Mouse (Mus musculus) limb, embryonic 11.5 days (tissue): ENCODE measurements around the gene Sh3rf3. TPM values are rescaled to one million over a fixed set of nuclear protein-coding genes. Genes with fewer than 3 reads are reported as not detected.

ENCODE experiments used
- ATAC-seq: fragments of 200-750 bp; cut with Nextera tagmentation; 2 replicates; pipeline ENCODE4 v1.8.0; 2017; ENCODE audit warnings: low read depth; ENCODE audit not compliant: insufficient number of reproducible peaks, low FRiP score, low TSS enrichment
- DNase-seq: peaks from one replicate; pipeline ENCODE4 v3.0.0-alpha.2; 2015; ENCODE audit warnings: low spot score
- H3K27ac ChIP-seq: fragments of 300-500 bp; sonication (generic); replicated peaks from 2 replicates; pipeline ENCODE4 v1.5.1; 2014; ENCODE audit warnings: low read depth, mild to moderate bottlenecking, low read length
- H3K27me3 ChIP-seq: fragments of 300-500 bp; sonication (generic); 2 replicates; pipeline ENCODE4 v1.6.1; 2014; ENCODE audit warnings: mild to moderate bottlenecking, low read length, mixed read lengths; ENCODE audit not compliant: control insufficient read depth, insufficient read depth
- H3K36me3 ChIP-seq: fragments of 300-500 bp; sonication (generic); 2 replicates; pipeline ENCODE4 v1.6.1; 2014; ENCODE audit warnings: mild to moderate bottlenecking, low read length, moderate library complexity, mixed read lengths; ENCODE audit not compliant: control insufficient read depth, insufficient read depth
- H3K4me1 ChIP-seq: fragments of 300-500 bp; sonication (generic); 2 replicates; pipeline ENCODE4 v1.6.1; 2014; ENCODE audit warnings: low read length, mixed read lengths; ENCODE audit not compliant: control insufficient read depth, insufficient read depth
- H3K4me2 ChIP-seq: fragments of 300-500 bp; sonication (generic); 2 replicates; pipeline ENCODE4 v1.6.1; 2014; ENCODE audit warnings: low read depth, mild to moderate bottlenecking, moderate library complexity; ENCODE audit not compliant: severe bottlenecking
- H3K4me3 ChIP-seq: fragments of 300-500 bp; sonication (generic); 2 replicates; pipeline ENCODE4 v1.5.1; 2014; ENCODE audit warnings: low read depth, low read length
- H3K9ac ChIP-seq: fragments of 300-500 bp; sonication (generic); 2 replicates; pipeline ENCODE4 v1.6.1; 2014; ENCODE audit warnings: mild to moderate bottlenecking, low read length
- H3K9me3 ChIP-seq: fragments of 300-500 bp; sonication (generic); 2 replicates; pipeline ENCODE4 v1.6.1; 2016; ENCODE audit warnings: low read length; ENCODE audit not compliant: control insufficient read depth
- WGBS: fragments of 180-500 bp; shearing (Covaris S2); extraction: QIAGEN DNeasy Blood & Tissue Kit; methylation state at CpG from one replicate; pipeline ENCODE4 v1.1.7; 2014; 5-methylcytosine and 5-hydroxymethylcytosine counted together
- polyA plus RNA-seq: library from polyadenylated mRNA; unstranded; fragments of >200 nt; fragmentation: Nextera tagmentation; extraction: Ambion mirVana; gene quantifications from 2 replicates; pipeline ENCODE4 v1.2.1, GENCODE M21; 2014

Gene Sh3rf3
- polyA plus RNA-seq, 1 experiment from 2014 or later: 0.60 TPM

DNA sequence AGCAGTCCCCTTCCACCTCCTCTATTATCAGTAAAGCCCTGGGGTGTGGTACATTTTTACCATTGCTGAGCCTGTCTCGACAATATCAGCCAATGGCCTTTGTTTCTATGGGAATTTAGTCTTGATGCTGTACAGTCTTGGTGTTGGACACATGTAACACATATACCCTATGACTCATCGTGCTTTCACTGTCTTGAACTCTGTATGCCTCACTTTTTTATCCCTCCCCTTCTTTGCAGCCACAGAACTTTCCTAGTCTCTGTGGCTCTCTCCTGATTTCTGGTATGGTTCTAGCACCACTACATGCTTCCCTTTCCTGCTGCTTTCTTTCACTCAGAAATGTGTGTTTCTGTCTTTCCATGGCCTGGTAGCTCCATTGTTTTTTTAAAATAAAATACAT, 181.6 kb downstream of the Sh3rf3 start:
- no peaks in the 10 kb centered on the region for H3K4me1 ChIP-seq
- DNase-seq: no peak
- no peak overlapping the region for H3K4me3 ChIP-seq
- no peak for ATAC-seq
- H3K9ac ChIP-seq: no peak overlapping the region
- H3K27ac ChIP-seq: no peak overlapping the region
- 79% methylated on average over 2 of the region's 2 CpGs for WGBS
- no peak overlapping the region for H3K4me2 ChIP-seq
- H3K36me3 ChIP-seq: no peaks in the 10 kb centered on the region
- H3K9me3 ChIP-seq: no peaks in the 10 kb centered on the region
- H3K27me3 ChIP-seq: no peaks in the 10 kb centered on the region

DNA sequence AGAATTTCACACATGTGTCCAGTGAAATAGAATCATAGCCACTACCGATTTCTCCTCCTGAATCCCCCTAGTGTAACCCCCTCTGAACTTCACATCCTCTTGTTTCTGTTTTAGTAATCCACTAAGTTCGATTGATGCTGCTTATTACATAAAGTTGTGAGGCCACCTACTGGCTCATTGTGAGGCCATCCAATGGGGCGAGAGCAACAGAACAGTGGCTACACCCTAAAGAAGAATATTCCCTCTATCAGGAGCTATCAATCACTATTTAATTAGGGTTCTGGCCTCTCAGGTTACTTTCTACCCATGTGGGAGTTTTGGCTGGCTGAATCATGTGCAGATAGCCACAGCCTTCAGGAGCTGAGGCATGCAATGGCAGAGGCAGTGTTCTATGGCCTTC, 182.0 kb downstream of the Sh3rf3 start:
- Histone ChIP-seq H3K27ac (no peak overlapping the region), H3K9ac (no peak overlapping the region), H3K36me3 (no peaks in the 10 kb centered on the region), H3K4me1 (no peaks in the 10 kb centered on the region), H3K4me2 (no peak overlapping the region), H3K27me3 (no peaks in the 10 kb centered on the region), H3K9me3 (no peaks in the 10 kb centered on the region), H3K4me3 (no peak overlapping the region)
- ATAC-seq (no peak), DNase-seq (no peak)
- 71% methylated on average over 3 of the region's 3 CpGs for WGBS

DNA sequence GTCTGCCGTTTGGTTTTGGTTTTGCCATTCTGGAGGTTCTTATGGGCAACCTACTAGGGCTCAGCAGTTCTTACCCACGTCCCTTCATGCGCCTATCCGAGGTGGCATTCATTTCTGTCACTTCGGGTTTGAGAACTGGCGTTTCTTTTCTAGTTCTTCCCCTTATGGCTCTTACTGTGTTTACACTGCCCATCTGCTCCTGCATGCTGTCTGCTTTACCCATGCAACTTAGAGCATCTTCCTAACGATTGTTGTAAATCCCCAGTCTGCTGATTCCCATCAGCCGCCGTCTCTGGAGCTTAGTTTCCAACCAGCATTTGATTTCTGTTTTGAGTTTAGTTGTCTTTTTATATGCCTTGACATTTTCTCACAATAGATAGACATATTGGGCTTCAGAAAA, 189.2 kb downstream of the Sh3rf3 start:
- no peak for DNase-seq
- WGBS: 86% methylated on average over 9 of the region's 9 CpGs
- ATAC-seq: no peak
- no peaks in the 10 kb centered on the region for H3K36me3 ChIP-seq
- H3K9me3 ChIP-seq: no peaks in the 10 kb centered on the region
- no peak overlapping the region for H3K27ac ChIP-seq
- H3K9ac ChIP-seq: no peak overlapping the region
- no peak overlapping the region for H3K4me2 ChIP-seq
- H3K27me3 ChIP-seq: no peaks in the 10 kb centered on the region
- no peaks in the 10 kb centered on the region for H3K4me1 ChIP-seq
- H3K4me3 ChIP-seq: no peak overlapping the region

DNA sequence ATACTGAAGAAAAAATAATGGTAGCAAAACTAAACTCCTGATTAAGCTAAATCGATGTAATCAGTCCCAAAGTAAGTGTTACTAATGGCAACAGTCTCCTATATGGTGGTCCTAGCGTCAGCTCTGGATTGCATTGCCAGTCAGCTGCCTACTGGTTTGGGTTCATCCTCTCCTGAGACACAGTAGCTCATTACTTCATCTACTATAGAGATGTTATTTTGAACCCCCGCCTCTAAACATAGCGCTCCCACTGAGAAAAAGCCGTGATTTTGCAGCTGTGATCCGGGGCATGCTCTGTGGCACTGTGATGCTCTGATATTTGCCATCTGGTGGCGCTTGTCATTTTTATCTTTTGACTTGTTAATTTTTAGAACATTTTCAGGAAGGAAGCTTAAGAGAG, 198.3 kb downstream of the Sh3rf3 start:
- WGBS: 92% methylated on average over 7 of the region's 7 CpGs
- H3K4me2 ChIP-seq: no peak overlapping the region
- no peak overlapping the region for H3K27ac ChIP-seq
- no peaks in the 10 kb centered on the region for H3K9me3 ChIP-seq
- H3K4me3 ChIP-seq: no peak overlapping the region
- no peak for ATAC-seq
- H3K9ac ChIP-seq: no peak overlapping the region
- H3K27me3 ChIP-seq: no peaks in the 10 kb centered on the region
- no peaks in the 10 kb centered on the region for H3K4me1 ChIP-seq
- no peaks in the 10 kb centered on the region for H3K36me3 ChIP-seq
- DNase-seq: no peak

DNA sequence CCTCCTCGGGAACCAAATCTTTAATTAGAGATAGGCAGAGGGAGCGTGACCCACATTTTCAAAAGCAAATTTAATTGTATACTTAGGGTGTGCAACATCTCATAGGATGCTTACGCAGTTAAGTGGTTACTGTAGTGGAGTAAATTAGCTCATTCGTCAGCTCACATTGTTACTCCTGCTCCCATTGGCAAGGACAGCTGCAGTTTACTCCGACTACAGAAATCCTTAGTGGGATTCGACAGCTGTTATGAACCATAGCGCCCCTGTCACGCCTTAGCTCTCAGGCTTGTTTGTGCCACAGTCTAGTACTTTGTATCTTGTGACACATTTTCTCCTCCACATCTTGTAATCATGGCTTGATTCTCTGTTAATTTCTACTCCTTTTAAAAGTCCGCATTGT, 200.5 kb downstream of the Sh3rf3 start:
- no peaks in the 10 kb centered on the region for H3K9me3 ChIP-seq
- no peaks in the 10 kb centered on the region for H3K4me1 ChIP-seq
- no peak overlapping the region for H3K27ac ChIP-seq
- H3K4me2 ChIP-seq: no peak overlapping the region
- H3K9ac ChIP-seq: no peak overlapping the region
- no peak overlapping the region for H3K4me3 ChIP-seq
- ATAC-seq (no peak), DNase-seq (no peak)
- H3K36me3 ChIP-seq: no peaks in the 10 kb centered on the region
- WGBS: 88% methylated on average over 9 of the region's 9 CpGs
- H3K27me3 ChIP-seq: no peaks in the 10 kb centered on the region

GRCm38 (mm10) chr10:59019302-59019973, 206.3 kb downstream of the Sh3rf3 start:
- Histone ChIP-seq H3K4me1 (no peaks in the 10 kb centered on the region), H3K27me3 (no peaks in the 10 kb centered on the region), H3K36me3 (no peaks in the 10 kb centered on the region), H3K4me3 (no peak overlapping the region), H3K27ac (no peak overlapping the region), H3K4me2 (no peak overlapping the region), H3K9me3 (no peaks in the 10 kb centered on the region), H3K9ac (no peak overlapping the region)
- no peak for ATAC-seq
- DNase-seq: no peak
- 73% methylated on average over 3 of the region's 3 CpGs for WGBS

- H3K4me3 ChIP-seq: no peak overlapping the region
- no peaks in the 10 kb centered on the region for H3K4me1 ChIP-seq
- H3K27ac ChIP-seq: no peak overlapping the region
- no peak overlapping the region for H3K4me2 ChIP-seq
- no peaks in the 10 kb centered on the region for H3K36me3 ChIP-seq
- no peaks in the 10 kb centered on the region for H3K27me3 ChIP-seq
- 85% methylated on average over 4 of the region's 4 CpGs for WGBS
- ATAC-seq: no peak
- no peak for DNase-seq
- no peak overlapping the region for H3K9ac ChIP-seq
- H3K9me3 ChIP-seq: no peaks in the 10 kb centered on the region
Observed at GRCm38 (mm10) chr10:59050434-59050833, 237.3 kb downstream of the Sh3rf3 start.

DNA sequence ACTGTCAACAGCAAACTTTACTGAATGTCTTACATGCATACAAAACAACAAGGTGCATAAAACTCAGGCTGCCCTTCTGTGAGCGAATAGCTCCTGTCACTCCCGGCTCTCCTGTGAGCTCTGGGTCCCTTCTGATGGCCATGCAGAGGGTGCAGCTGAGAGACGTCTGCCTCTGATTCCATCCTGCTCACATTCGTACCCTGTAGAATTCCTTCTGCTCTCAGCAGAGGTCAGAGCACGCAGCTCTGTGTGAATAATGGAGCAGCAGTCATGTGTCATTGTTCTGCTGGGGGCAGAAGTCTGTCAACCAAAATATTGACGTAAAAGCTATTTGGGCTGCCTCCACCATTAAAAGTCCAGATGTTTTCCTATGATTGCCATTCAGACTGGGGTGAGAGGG, 243.1 kb downstream of the Sh3rf3 start:
- no peak overlapping the region for H3K27ac ChIP-seq
- DNase-seq (no peak), ATAC-seq (no peak)
- H3K4me2 ChIP-seq: no peak overlapping the region
- H3K9me3 ChIP-seq: no peaks in the 10 kb centered on the region
- H3K4me3 ChIP-seq: no peak overlapping the region
- H3K4me1 ChIP-seq: no peaks in the 10 kb centered on the region
- H3K27me3 ChIP-seq: no peaks in the 10 kb centered on the region
- H3K9ac ChIP-seq: no peak overlapping the region
- no peaks in the 10 kb centered on the region for H3K36me3 ChIP-seq
- 61% methylated on average over 6 of the region's 6 CpGs for WGBS

DNA sequence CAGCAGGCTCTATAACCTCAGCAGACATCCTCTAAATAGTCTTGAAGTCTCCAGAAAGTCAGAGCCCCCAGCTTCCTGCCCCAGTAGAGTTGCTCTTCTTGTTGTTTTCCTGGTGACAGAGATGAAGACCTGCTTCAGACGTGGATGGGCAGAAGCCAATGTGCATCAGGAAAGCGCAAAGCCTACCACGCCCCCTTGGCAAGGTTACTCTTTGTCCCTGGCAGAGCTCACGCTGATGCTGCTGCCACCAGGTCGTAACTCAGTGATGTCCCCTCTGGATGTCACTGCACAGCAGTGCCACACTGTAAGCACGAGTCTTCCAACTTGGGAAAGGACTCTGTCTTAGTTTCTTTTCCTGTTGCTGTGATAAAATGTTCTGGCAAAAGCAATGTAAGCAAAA, 253.6 kb downstream of the Sh3rf3 start:
- WGBS: 78% methylated on average over 6 of the region's 6 CpGs
- Histone ChIP-seq H3K4me1 (no peaks in the 10 kb centered on the region), H3K4me2 (no peak overlapping the region), H3K36me3 (no peaks in the 10 kb centered on the region), H3K27me3 (no peaks in the 10 kb centered on the region), H3K27ac (no peak overlapping the region), H3K9ac (no peak overlapping the region), H3K4me3 (no peak overlapping the region), H3K9me3 (no peaks in the 10 kb centered on the region)
- ATAC-seq (no peak), DNase-seq (no peak)
